Mouse (Mus musculus) MEL (cell line): ENCODE measurements at regions not wholly inside any gene's neighbourhood (a gene's known extent, or its start where the extent isn't known, plus 50 kb on each side); places are given as distances from the start of the nearest gene placed in this dataset.

Source experiments
- CTCF ChIP-seq, 3 experiments: IDR thresholded peaks in 2 of 3; conservative IDR thresholded peaks in 1 of 3; 2 replicates each; pipeline ENCODE4 v1.5.1; 2011 to 2012; ENCODE audit warnings: low read length in 3 of 3, low read depth in 2 of 3, mild to moderate bottlenecking in 2 of 3, improper control_type of control experiment in 1 of 3, inconsistent platforms in 1 of 3, mixed read lengths in 1 of 3, moderate library complexity in 1 of 3; ENCODE audit not compliant: control insufficient read depth in 1 of 3, insufficient read depth in 1 of 3, poor library complexity in 1 of 3, severe bottlenecking in 1 of 3
- EP300 ChIP-seq, 2 experiments: IDR thresholded peaks; 2 replicates each; pipeline ENCODE4 v1.6.1; 2011; ENCODE audit warnings: improper control_type of control experiment in 2 of 2, low read length in 2 of 2, low read depth in 1 of 2, mild to moderate bottlenecking in 1 of 2
- GATA1 ChIP-seq: IDR thresholded peaks from 2 replicates; pipeline ENCODE4 v1.6.1; 2011; ENCODE audit warnings: low read depth, low read length, improper control_type of control experiment
- MAFK ChIP-seq: IDR thresholded peaks from 2 replicates; pipeline ENCODE4 v1.6.1; 2011; ENCODE audit warnings: low read depth, mild to moderate bottlenecking, low read length, improper control_type of control experiment, borderline replicate concordance
- MAX ChIP-seq: IDR thresholded peaks from 2 replicates; pipeline ENCODE4 v1.6.1; 2011; ENCODE audit warnings: low read length, improper control_type of control experiment
- NRF1 ChIP-seq: IDR thresholded peaks from 2 replicates; pipeline ENCODE4 v1.6.1; 2014; ENCODE audit warnings: low read depth, mild to moderate bottlenecking, inconsistent platforms, low read length, improper control_type of control experiment, moderate library complexity; ENCODE audit not compliant: poor library complexity, insufficient read depth, severe bottlenecking
- POLR2A ChIP-seq, 2 experiments: IDR thresholded peaks; 2 replicates each; pipeline ENCODE4 v1.6.1; 2011 to 2012; ENCODE audit warnings: low read length in 2 of 2, mild to moderate bottlenecking in 2 of 2, control low read depth in 1 of 2, improper control_type of control experiment in 1 of 2, low read depth in 1 of 2, moderate library complexity in 1 of 2; ENCODE audit not compliant: control insufficient read depth in 1 of 2, insufficient read depth in 1 of 2, poor library complexity in 1 of 2
- RCOR1 ChIP-seq: IDR thresholded peaks from 2 replicates; pipeline ENCODE4 v1.6.1; 2012; ENCODE audit warnings: low read depth, mild to moderate bottlenecking, inconsistent platforms, low read length, improper control_type of control experiment
- USF1 ChIP-seq: IDR thresholded peaks from 2 replicates; pipeline ENCODE4 v1.6.1; 2014; ENCODE audit warnings: low read depth, mild to moderate bottlenecking, inconsistent platforms, low read length, improper control_type of control experiment, moderate library complexity
- USF2 ChIP-seq, 2 experiments: IDR thresholded peaks; 2 replicates each; pipeline ENCODE4 v1.6.1; 2011 to 2012; ENCODE audit warnings: improper control_type of control experiment in 2 of 2, low read length in 2 of 2, borderline replicate concordance in 1 of 2, inconsistent platforms in 1 of 2, low read depth in 1 of 2, mild to moderate bottlenecking in 1 of 2; ENCODE audit not compliant: insufficient read depth in 1 of 2
- ZMIZ1 ChIP-seq: IDR thresholded peaks from 2 replicates; pipeline ENCODE4 v1.6.1; 2012; ENCODE audit warnings: low read depth, mild to moderate bottlenecking, inconsistent platforms, low read length, improper control_type of control experiment, moderate library complexity

- no peak for TF ChIP-seq GATA1
- no peak for TF ChIP-seq CTCF (IDR thresholded peaks at IDR 0.05 in 2 of 3, conservative IDR thresholded peaks at IDR 0.05 in 1 of 3; ENCODE audit: control insufficient read depth in 1 of 3, insufficient read depth in 1 of 3, low read depth in 2 of 3, low read length in 3 of 3, poor library complexity in 1 of 3, severe bottlenecking in 1 of 3)
- no peak for TF ChIP-seq MAX
- no peak for TF ChIP-seq USF1
- no peak for TF ChIP-seq RCOR1
- no peak for TF ChIP-seq NRF1
- no peak for TF ChIP-seq POLR2A (IDR thresholded peaks at IDR 0.05; ENCODE audit: control insufficient read depth in 1 of 2, insufficient read depth in 1 of 2, low read depth in 1 of 2, low read length in 2 of 2, poor library complexity in 1 of 2)
- no peak for TF ChIP-seq ZMIZ1
- TF ChIP-seq USF2 (IDR thresholded peaks at IDR 0.05; ENCODE audit: borderline replicate concordance in 1 of 2, insufficient read depth in 1 of 2, low read depth in 1 of 2, low read length in 2 of 2): no peak
- no peak for TF ChIP-seq MAFK
- no peak for TF ChIP-seq EP300 (IDR thresholded peaks at IDR 0.05; ENCODE audit: low read depth in 1 of 2, low read length in 2 of 2)
Measured at GRCm38 (mm10) chr12:113364437-113364836, 124.9 kb upstream of the Adam6b start.
